Mouse (Mus musculus): ENCODE data around the gene Wdr82.

- TF ChIP-seq CTCF (IDR thresholded peaks at IDR 0.05; ENCODE audit: control insufficient read depth, insufficient read depth, low read length) = no peak
- no peak for TF ChIP-seq POLR2A (IDR thresholded peaks at IDR 0.05; ENCODE audit: borderline replicate concordance, control insufficient read depth, low read depth, low read length)
Observed at GRCm38 (mm10) chr9:106226151-106226682, 55.5 kb downstream of the Wdr82 start.

Data from bone marrow, adult 2 months (tissue).